Mouse (Mus musculus) kidney, adult 11 months (tissue): ENCODE measurements around the gene Cfap97.
"Not testable (repeated sequence)": the region's sequence is repeated elsewhere in the genome, so short reads cannot be mapped to it uniquely, and the experiment has no call there.

ENCODE experiments used
- DNase-seq: peaks from one replicate; pipeline ENCODE4 v3.0.0; 2022

Gene Cfap97

DNA sequence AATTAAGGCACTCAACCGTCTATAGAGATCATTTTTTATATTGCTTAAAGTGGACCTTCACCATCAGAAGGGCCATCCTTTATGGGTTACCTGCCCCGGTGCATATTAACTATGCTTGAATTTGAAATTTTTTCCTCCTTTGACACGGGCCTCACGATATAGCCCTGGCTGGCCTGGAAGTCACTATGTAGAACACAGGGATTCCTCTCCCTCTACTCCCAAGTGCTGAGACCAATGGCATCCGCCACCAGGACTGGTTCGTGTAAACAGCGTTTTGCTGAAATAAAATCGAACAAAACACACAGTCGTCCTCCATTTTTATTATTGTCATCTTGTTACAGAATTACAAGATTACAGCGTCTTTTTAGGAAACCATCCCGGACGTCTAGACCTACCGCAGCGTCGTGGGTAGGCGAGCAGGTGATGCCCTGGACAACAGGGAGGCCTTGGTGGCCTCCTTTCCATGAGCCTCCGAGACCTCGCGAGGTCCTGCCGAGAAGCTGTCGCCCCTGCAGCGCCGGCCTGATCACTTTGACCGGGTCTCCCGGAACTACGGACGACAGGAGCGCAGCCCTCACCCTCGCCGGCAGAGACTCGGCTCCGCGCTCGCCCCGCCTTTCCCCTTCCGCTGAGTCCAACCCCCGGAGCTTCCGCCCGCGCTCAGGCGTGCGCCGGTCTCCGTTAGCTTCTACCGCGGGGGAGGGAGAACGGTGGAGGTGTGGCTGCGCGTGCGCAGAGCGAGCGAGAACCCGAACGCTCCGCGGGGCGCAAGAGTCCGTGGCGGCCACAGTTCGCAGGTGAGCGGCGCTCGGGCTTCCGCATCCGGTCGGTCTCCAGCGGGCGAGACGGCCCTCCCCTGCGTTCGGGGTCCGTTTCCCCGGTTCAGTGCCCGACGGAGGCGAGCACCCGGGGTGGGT, 11.6 kb downstream of the Cfap97 start:
- DNase-seq = peak; percentile 96

DNA sequence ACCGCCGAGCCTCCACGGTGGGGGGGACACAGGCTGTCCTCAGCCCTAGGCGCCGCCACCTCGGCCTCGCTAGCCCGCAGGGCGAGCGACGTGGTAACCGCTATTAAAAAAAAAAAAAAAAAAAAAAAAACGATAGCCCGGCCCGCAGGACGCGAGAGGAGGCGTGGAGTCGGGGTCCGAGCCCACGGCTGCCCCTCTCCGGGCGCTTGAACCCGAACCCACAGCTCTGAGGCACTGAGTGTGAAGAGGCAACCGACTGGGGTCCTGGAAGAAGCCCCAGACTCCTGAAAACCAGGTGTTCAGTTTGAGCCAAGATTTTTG, 12.3 kb downstream of the Cfap97 start:
- no peak for DNase-seq

DNA sequence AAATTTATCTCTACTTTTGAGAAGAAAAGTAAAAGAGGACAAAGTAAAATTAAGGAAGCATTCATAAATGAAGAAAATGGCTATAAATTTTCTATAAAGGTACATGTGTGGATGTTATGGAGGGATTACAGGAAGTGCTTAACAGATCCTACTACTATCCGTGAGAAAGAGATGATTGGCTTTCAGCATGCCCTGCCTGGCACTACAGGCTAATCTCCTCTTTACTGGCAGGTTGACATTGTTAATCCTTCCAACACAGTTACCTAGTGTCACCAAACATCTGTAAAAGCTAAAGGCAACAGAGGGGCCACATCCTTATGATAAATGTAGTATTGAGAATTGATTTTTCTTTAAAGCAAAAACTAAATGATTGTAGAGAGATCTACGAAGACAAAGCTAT, 22.1 kb downstream of the Cfap97 start:
- no peak for DNase-seq

DNA sequence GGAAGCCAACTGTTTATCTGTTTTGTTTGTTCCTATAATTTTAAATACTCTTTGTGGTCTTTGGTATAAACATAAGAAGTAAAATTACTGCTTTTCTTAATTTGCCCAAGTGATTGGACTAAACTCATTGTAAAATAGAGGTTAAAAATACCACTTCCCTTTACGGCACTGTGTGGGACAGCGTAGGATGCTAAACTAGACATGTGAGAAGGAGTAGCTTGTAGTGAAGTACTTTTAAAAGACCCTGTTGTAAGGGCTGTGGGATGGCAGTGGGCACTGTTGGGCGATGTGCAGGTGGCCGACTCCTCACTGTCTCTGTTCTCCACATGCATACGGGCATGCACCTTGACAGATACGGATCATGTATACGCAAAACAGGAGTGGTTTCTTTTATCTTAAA, 28.6 kb downstream of the Cfap97 start:
- no peak for DNase-seq

DNA sequence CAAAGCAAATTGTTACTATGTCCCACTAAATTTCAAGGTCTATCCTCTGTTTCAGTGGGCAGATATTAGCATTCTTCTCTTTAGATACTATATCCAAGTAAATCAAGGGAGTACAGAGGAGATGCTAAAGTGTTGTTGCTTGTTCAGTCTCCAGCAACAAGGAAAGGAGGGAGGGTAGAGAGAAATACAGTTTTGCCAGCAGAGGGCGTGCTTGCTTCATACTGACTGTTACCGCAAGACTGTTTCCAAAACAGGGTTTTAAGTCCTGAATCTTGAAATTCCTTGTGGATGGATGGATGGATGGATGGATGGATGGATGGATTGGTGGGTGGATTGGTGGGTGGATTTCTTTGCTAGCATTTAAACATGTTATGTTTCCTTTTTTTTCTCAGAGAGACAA, 33.8 kb downstream of the Cfap97 start:
- no peak for DNase-seq

DNA sequence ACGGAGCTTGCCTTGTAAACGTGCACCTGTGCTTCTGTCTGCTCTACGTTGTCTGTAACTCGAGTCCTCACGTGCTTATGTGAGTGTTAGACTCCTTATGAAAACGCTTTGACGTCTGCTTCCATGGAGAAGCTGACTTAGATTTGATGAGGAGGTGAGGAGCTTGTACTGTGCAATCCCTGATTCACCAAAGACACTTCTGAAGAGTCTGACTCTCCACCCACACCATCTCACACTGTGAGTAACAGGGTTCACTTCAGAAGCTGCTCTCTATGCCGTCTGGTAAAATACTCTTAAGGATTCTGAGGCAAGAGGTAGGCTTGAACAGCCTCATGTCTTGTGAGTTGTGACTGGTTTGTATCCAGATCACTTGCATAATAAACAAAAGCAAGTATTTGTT, 41.5 kb downstream of the Cfap97 start:
- DNase-seq = no peak

DNA sequence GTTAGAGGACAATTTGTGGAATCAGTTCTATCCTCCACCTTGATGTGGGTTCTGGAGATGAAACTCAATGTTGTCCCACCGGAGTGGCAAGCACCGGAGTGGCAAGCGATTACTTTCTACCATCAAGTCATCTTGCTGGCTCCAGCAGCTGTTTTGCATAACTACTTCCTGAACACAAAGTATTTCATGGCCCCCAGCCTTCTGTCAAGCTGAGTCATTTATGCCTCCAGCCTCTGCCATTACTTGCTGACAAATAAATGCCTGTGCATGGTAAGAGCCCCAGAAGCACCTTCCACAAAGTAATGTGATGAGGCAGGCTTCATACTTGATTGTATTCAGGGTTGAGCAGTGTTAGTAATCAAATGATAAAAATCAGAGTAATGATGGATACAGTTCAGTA, 45.3 kb downstream of the Cfap97 start:
- no peak for DNase-seq

DNA sequence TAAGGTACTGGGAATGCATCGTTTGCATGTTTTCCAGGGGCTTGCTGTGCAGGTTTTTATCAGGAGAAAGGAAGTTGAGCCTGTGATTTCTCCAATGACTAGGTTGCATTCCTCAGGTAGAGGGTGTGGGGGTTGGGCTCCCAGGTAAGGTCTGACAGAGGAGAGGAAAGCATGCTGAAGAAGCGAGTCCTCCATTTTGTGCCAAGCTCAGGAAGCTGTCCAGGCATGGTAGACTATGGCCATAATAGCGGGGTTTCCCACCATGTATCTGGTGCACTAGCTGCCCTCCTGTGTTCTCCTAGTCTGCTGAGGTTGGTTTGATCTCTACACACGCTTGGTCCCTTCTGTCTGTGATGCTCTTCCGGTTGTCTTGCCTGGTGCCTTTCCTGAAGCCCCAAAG, 46.1 kb downstream of the Cfap97 start:
- no peak for DNase-seq

DNA sequence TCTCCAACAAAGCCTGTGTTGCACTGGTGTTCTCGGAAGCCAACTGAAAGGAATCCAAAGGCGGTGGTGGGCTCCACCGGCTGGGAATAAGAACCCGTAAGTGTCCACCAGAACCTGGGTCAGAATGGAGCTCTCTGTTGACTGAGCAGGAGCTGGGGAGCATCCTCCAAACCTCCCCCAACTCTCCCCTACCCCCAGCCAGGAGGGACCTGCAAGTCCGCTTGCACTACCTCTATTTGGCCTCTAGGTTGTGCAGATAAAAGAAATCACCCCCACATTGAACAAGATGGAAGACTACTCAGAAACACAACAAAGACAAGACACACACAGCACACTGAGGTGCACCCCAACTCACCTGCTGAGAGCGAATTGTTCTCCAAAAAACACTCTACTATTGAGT, 50.8 kb downstream of the Cfap97 start:
- no peak for DNase-seq

DNA sequence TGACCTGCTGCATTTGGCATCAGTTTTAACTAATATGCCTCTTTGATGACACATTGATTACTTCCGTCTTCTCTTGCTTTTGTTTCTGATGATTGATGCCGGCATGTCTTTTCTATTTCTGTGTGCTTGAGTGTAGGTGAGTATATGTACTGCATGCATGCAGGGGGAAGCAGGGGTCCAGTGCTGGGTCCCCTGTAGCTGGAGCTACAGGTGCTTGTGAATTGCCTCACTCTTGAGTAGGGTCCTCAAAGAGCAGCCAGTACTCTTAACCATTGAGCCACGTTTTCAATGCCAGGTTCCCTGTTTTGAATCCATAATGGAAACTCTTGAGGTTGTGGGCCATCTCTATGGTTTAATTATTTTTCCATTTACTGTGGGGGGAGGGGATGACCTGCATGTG, 52.7 kb downstream of the Cfap97 start:
- no peak for DNase-seq

DNA sequence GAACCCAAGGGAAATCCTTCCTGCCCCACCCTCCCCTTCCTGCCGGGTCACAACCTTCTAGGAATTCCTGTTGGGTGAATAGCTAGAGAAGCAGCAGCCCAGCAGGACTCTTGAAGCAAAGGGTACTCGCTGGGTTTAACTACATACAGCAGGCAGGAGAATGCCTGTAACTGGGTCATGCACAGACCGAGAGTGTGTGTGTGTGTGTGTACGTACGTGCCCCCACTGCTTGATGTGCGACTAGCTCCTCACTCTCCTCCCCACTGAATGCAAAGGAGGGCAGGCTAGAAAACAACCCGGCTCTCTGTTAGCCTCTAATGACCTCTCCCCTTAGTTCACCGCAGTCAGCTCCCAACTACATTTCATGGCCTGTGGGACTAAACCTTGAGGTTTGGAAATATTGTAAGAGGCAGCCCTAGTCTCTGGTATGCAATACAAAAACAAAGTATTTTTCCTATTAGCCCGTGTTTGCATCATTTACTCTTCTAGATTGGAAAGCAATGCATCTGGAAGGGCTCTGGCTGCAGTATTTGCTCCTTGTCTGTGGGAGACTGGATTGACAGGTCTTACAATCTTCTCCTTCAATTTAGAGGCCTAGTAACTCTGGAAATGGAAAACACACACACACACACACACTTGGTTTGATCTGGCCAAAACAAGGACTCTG, 53.5 kb downstream of the Cfap97 start:
- no peak for DNase-seq

DNA sequence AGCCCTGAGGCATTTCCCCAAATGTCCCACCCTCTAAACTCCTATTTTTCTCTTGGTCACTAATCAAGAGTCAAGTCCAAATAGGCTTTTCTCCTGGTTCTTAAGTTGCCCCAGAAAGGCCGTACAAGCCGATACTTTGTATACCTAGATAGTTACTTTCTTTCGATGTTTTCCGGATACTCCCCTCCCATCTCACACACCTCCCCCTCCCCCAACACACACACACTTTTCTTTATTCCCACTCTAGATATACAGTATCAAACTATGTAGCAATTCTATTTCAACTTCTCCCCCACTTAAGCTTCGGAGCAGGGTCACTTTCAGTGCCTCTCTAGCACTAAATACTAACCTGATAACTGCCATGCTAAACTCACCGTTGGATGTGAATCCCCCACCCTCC, 54.5 kb downstream of the Cfap97 start:
- no peak for DNase-seq

DNA sequence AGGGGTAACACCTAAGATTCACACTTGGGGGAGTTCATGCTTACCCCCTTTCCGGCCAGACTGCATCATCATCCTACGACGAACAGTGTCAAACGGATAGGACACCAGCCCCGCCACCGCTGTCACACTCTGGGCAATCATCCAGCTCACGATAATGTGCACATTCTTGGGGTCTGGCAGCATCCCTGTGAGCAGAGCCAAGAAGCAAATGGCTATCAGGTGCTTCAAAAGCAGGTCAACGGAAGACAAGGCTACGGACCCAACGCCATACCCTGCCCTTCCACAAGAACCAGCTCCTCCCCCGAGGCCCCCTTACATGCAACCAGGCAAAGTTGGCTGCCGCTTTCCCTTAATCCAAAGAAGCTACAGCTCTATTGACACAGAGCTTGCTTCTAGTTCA, 56.8 kb downstream of the Cfap97 start:
- DNase-seq = no peak

DNA sequence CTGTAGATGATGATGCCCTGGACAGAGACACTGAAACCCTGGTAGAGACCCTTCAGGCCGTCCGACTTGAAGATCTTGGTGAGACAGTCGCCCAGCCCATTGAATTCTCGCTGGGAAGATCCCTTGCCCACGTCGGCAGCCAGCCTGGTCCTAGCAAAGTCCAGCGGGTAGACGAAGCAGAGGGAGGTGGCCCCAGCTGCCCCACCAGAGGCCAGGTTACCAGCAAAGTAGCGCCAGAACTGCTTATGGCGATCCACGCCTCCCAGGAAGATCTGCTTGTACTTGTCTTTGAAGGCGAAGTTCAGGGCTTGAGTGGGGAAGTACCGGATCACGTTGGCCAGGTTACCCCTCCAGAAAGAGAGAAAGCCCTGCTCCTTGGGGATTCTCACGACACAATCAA, 57.5 kb downstream of the Cfap97 start:
- no peak for DNase-seq

DNA sequence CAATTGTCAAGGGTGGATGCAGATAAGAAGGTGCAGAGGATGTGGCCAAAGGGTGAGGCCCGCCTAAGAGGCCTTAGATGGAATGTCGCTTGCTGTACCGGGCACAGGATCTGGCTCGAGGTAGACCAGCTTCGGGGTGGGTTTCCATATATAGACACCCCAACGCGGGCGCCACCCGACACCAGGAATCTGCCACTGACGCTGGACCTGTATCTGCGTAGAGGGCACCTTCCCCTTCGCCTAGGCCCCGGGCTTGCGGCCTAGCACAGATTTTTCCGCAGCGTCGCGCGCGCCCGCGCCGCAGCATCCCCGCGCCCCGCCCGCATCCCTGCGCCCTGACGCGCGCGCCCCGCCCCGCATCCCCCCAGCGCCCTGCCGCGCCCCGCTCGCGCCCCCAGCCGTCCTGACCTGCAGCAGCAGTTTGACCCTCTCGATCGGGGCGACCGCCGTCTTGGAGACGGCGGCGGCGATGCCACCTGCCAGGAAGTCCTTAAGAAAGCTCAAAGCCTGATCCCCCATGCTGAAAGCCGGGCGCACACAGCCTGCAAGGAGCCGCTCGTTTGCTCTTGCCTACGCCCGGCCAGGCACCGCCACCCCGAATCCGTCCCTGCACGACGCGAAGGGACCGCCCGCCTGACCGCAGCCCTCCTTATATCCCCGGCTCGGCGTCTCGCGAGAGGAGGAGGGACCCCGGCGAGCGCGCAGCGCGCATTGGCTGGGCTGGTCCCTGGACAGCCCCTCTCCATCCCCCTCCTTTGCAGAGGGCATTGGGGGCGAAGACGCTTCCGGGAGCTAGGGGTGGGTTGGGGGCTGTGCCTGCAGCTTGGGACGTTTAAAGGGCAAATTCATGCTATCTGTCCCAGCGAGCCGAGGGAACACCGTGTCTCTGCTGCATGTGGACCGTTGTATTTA, 59.1 kb downstream of the Cfap97 start, which contains the start of gene Slc25a4:
Gene Slc25a4 (minus strand): TSS at position 881 of the 912 bp plus-strand sequence.
- peak; percentile 94 for DNase-seq

DNA sequence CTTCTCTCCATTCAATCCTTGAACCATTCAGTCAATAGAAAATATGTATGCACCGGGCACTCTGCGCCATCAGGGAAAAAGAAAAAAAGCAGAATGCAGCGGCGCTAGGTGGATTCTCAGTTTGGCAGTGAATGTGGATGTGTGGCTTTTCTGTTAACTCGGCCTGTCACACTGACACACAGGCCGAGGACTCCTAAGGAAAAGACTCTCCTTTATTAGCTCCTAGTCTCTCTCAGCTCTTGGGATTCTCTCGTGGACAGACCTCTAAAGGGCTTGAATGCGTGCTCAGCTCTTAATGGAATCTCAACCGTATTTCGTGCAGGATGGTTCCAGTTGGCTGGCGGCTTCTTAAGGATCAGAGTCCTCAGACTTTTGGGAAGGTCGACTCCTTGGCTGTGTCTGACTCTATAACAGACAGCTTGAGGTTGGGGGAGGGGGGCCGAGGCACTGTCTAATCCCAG, 60.1 kb downstream of the Cfap97 start:
- peak; percentile 75 for DNase-seq

DNA sequence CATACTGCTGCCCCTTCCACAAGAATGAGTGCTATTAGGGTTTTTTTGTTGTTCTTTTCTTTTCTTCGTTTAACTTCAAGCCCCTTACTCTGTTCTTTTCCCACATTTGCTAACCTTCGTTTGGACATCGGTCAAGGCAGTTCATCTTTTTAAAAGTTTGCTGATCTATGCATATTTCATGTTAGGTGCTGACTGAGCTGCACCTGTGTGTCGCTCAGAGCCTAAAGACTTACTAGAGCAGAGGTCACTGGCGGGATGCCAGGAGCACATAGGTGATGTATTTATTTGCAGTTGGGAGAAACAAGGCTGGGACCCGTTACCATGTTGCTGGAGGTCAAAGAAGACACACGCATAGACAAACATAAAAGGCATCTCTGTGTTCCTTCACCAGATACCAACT, 60.6 kb downstream of the Cfap97 start:
- peak; percentile 74 for DNase-seq

DNA sequence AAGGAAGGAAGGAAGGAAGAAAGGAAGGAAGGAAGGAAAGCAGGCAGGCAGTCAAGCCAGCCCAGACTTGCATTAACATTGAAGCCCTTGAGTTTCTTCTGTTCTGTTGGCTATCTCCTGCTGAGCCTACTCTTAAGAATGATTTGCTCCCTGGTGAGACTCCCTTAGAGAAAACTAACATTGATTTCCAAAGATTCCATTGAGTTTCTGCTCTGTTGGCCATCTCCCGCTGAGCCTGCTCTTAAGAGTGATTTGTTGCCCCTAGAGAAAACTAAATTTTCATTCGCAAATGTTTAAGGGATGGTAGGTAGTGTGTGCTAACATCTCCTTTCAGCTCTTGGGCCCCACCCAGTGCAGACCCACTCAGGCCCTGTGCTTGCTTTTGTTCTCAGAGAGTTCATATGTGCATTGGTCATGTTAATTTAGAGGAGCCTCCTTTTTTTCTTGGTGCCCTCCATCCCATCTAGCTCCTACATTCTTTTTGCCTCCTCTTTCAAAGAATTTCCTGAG, 62.5 kb downstream of the Cfap97 start:
- no peak for DNase-seq

DNA sequence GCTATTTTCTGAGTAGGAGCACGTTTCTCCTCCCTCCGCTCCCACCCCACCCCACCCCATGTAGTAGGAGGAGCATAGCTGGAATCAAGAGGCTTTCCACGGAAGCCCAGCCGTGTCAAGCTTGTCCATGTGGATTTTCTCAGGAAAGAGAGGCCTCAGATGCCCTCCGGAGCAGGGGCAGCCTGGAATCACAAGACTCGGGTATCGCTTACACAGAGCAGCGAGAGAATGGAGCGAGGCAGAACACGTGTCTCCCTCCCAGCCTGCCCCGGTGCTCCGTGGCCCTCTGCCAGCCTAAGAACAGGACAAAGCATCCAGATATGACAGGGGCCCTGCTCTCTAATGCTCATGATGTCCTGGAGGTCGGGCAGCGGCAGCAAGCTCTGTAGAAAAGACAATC, 65.3 kb downstream of the Cfap97 start:
- DNase-seq = peak; percentile 81

DNA sequence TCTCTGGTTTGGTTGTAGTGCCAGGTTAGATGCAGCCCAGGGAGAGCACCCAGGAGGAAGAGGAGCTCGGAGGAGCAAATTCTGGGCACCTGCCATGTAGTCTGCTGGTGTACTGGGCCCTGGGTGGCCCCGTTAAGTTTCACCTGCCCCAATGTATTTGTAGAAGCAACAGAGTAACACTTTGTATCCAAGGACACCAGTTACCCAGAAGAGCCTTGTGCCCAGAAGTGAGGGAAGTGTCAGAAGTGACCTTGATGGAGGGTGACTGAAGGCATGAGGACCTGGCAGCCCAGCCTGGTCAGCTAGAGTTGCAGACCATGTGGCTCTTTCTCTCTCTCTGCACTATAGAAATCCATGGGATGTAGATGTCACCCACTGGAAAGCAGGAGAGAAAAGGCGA, 69.0 kb downstream of the Cfap97 start:
- DNase-seq = no peak

DNA sequence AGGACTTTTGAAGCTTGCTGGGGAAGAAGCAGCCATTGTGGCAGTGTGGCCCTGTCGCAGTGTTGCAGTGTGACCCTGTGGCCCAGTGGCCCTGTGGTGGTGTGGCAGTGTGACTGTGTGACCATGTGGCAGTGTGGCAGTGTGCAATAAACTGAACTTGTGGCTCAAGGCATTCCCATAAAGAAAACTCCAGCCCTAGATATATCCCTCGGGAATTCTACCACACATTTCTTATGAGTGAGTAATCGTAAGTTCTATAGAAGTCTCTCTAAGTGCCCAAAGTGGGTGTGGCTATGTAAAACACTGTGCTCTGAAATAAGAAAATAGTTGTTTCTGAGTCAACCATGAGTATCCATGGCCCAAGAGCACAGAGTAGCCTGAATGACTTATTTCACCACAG, 73.9 kb downstream of the Cfap97 start:
- no peak for DNase-seq

DNA sequence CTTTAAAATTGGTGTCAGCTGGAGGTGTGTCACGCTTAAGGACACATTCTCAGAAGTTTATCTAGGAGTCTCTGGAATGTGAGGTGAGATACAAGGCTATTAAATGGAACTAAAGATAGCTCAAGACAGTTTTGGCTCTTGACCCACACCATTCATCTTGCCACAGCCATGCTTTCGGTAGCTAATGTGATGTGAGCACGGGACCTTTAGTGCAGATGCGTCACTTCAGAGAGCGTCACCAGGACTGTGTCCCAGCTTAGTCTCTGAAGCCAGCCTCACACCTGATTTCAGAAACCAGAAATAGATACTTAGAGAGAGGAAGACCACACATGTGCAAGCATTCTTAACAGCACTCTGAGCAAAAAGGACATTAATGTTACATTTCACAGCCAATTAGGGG, 75.1 kb downstream of the Cfap97 start:
- no peak for DNase-seq

DNA sequence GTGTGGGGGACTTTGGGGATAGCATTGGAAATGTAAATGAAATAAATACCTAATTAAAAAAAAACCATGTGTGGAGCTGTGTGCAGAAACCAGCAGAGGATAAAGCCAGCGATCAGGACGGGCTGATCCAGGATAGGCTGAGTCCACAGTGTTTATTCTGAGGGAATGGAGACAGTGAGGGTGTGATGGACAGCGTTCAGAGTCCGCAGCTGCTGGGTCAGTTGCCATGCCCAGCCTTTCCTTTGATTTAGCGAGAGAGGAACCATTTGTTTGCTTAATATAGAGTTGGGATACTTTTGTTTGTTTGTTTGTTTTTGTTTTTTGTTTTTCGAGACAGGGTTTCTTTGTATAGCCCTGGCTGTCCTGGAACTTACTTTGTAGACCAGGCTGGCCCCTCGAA, 80.4 kb downstream of the Cfap97 start:
- DNase-seq = not testable (repeated sequence)
